Mouse (Mus musculus): ENCODE results near the gene Abcc9.

The Abcc9 gene

GRCm38 (mm10) chr6:142701652-142702637 lies at the start of gene Abcc9:
TSS of gene Abcc9 (minus strand) at chr6:142702315.
- peak; percentile 18 for DNase-seq

GRCm38 (mm10) chr6:142751365-142751764 lies 49.2 kb upstream of the Abcc9 start:
- DNase-seq = no peak

- DNase-seq = no peak
These were observed 46.1 kb upstream of the Abcc9 start for GRCm38 (mm10) chr6:142748057-142748708.

- DNase-seq = no peak
These were observed 45.0 kb upstream of the Abcc9 start for GRCm38 (mm10) chr6:142747165-142747564.

GRCm38 (mm10) chr6:142746765-142747164 lies 44.6 kb upstream of the Abcc9 start:
- DNase-seq = no peak

GRCm38 (mm10) chr6:142745484-142745883 lies 43.4 kb upstream of the Abcc9 start:
- no peak for DNase-seq

- no peak for DNase-seq
These were observed 41.1 kb upstream of the Abcc9 start for GRCm38 (mm10) chr6:142743193-142743592.

- DNase-seq = no peak
These were observed 39.6 kb upstream of the Abcc9 start for GRCm38 (mm10) chr6:142741763-142742162.

- no peak for DNase-seq
These were observed 36.5 kb upstream of the Abcc9 start for GRCm38 (mm10) chr6:142738637-142739036.

GRCm38 (mm10) chr6:142738225-142738624 lies 36.1 kb upstream of the Abcc9 start:
- no peak for DNase-seq

- DNase-seq = no peak
These were observed 33.3 kb upstream of the Abcc9 start for GRCm38 (mm10) chr6:142735302-142736005.

- DNase-seq = no peak
These were observed 30.6 kb upstream of the Abcc9 start for GRCm38 (mm10) chr6:142732567-142733290.

GRCm38 (mm10) chr6:142726032-142726431 lies 23.9 kb upstream of the Abcc9 start:
- DNase-seq = no peak

- DNase-seq = no peak
These were observed 19.6 kb upstream of the Abcc9 start for GRCm38 (mm10) chr6:142721731-142722130.

GRCm38 (mm10) chr6:142720641-142721040 lies 18.5 kb upstream of the Abcc9 start:
- no peak for DNase-seq

- no peak for DNase-seq
These were observed 16.1 kb upstream of the Abcc9 start for GRCm38 (mm10) chr6:142718167-142718566.

GRCm38 (mm10) chr6:142717186-142717585 lies 15.1 kb upstream of the Abcc9 start:
- no peak for DNase-seq

- no peak for DNase-seq
These were observed 12.9 kb upstream of the Abcc9 start for GRCm38 (mm10) chr6:142715026-142715425.

- DNase-seq = no peak
These were observed 9.0 kb upstream of the Abcc9 start for GRCm38 (mm10) chr6:142711106-142711505.

GRCm38 (mm10) chr6:142710690-142711089 lies 8.6 kb upstream of the Abcc9 start:
- no peak for DNase-seq

GRCm38 (mm10) chr6:142708369-142708768 lies 6.3 kb upstream of the Abcc9 start:
- DNase-seq = no peak

- no peak for DNase-seq
These were observed 4.6 kb upstream of the Abcc9 start for GRCm38 (mm10) chr6:142706688-142707087.

All from liver (tissue).